Mouse (Mus musculus): Measurements from ENCODE around the gene Dock3.

The Dock3 gene

DNA sequence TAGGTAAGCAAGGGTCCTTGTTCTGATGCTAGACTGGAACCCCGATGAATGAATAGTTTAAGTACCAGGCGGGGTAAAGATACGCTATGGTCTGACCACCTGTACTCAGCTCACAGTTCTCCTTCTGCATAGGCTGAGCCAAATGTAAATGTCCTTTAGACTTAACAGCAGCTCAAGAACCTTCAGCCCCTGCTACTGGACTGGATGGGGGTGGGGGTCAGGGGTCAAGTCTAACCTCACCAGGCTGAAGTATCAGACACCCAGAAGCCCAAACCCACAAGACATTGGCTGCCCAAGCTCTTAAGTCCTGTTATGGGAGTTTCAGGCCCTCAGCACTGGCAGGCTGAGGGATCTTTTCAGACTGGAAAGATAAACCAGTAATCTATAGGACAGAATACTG lies 343.4 kb downstream of the Dock3 start:
- DNase-seq (ENCODE audit: low spot score in 2 of 2), result peak in 1 of 2 experiments; percentile 33

DNA sequence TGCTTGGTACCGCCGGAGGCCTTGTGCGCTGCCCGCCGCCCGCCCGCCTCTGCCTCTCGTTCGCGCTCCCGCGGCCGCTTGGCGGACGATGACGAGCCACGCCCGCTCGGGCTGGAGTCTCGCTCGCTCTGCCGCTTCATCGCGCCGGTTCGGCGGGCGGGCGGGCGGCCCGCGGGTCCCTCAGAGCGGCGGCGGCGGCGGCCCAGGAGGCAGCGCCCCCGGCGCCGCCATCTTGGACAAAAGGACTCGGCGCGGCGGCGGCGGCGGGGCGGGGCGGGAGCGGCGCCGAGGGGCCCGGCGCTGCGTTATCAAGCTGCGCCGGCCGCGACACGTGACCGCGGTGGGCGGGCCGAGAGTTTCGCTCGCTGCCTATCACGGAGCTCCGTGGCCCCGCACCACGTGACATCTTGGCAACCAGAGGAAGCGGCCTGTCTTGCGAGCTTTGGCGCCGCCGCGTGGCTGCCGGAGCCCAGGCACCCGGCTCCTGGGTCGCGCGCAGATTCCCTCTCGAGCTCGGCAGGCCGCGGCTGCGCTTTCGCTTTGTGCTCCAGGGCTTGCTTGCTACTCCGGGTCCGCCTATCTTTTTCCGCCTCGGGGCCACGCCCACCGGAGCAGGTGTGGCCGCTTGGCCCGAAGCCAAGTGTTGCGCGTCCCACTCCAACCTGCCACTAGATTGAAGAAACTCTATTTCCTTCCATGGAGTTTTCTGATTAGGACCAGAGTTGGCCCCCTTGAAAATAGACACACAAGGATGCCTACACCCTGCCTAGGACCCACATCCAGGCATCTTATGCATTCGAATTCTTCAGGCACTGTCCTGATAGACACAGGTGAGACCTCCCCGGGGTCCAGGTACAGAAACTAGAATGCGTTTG lies 344.6 kb downstream of the Dock3 start, which contains the start of gene Rbm15b:
Gene Rbm15b (minus strand): TSS at position 601 of the 875 bp plus-strand sequence.
- DNase-seq (ENCODE audit: low spot score in 2 of 2), result peak; percentile 99

DNA sequence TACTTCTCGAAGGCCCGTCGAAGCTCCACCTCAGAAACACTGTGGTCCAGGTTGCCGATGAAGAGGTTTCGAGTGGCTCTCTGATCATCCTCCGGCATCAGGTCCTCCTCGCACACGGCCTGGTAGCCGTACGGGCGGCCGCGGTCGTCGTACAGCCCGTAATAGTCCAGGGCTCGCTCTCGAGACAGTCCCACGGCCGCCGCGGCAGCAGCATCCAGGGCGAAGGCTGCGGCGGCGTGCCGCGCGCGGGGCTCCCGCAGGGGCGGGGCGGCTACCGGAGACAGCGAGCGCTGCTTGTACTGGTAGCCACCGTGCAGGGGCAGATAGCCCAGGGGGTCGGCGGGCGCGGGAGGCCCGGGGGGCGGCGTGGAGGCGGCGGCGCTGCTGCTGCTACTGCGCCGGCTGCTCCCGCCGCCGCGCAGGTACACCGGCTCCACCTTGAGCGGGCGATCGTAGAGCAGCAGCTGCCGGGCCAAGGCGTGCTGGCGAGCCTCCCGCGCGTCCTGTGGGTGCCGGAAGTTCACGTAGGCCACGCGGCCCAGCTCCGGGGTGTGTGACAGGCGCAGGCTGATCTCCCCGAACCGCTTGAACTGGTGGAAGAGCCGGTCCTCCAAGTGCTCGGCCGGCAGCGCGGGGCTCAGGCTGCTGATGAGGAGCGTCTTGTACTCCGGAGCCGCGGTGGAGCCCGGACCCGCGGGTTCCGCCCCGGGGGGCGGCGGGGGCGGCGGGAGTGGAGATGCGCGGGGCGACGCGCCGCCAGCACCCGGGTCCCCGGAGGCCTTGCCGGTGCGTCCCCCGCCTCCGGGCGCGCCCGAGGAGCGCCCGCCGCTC lies 345.6 kb downstream of the Dock3 start:
- DNase-seq (ENCODE audit: low spot score in 2 of 2), result peak; percentile 65

DNA sequence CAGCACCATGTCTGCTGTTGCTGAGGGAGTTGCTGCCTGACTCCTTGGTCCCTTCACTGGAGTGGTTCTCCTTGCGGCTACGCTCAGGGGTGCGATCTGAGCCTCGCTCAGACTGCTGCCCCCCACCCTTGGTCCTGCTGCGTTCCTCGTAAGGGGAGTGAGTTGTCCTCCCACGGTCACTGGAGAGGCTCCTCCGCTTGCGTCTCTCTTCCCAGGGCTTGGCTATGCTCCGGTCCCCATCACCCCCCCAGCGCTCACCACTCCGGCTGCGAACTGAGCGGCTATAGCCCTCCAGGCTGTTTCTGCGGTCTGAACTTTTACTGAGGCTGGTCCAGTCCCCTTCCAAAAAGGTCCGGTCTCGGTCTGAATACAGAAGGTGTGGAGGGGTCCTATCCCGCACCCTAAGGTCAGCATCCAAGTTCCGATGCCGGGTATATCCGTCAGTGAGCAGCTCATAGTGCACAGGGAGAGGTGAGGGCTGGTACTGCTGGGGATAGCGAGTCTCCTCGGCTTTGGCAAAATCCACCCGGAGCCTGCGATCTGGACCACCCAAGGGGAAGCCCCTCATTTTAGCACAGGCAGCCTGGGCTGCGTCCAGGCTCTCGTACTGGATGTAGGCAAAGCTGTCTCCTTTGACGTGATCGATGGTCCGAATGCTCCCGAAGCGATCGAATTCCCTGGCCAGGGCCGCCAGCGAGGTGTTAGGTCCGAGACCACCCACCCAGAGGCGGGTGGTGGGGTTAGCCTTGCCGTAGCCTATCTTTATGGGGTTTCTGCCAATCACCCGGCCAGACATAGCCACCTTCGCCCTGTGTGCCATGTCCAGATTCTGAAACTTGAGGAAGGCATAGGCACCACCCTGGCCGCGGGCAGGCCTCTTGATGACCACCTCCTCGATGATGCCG lies 346.5 kb downstream of the Dock3 start:
- no peak for DNase-seq (ENCODE audit: low spot score in 2 of 2)

DNA sequence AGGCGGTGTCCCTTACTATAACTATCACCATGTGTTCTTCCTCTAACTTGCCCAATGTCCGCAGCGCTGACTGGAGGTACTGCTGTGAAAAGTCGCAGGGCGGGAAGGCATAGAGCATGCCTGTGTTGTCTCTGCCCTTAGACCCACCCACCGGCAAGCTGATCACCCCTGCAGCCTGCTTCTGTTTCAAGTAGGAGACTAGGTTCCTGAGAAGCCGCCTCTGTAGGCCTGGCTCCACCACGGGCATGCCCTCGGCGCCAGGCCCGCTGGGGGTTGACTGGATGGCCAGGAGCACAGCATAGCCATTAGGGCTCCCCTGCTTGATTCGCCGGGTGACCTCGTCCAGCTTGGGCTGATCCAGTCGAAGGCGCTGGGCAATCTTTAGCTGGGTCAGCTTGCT lies 347.4 kb downstream of the Dock3 start:
- DNase-seq (ENCODE audit: low spot score in 2 of 2), result no peak

DNA sequence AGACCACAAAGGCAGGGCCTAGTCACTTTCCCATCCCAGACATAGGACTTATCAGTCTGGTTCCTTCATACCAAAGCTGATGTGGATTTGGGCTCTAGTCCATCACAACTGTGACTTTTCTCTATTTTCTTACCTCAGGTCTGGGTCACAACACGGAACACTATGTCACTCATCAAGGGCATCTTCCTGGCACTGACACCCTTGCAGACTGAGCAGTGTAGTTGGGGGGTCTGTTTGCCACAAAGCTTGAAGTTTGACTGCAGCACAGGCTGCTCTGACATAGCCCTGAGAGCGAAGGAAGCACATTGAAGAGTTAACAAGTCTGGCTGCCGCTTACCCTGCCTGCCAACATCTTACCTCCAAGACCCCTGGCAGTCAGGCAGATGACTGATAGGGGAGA lies 348.6 kb downstream of the Dock3 start:
- DNase-seq (ENCODE audit: low spot score in 2 of 2), result no peak

DNA sequence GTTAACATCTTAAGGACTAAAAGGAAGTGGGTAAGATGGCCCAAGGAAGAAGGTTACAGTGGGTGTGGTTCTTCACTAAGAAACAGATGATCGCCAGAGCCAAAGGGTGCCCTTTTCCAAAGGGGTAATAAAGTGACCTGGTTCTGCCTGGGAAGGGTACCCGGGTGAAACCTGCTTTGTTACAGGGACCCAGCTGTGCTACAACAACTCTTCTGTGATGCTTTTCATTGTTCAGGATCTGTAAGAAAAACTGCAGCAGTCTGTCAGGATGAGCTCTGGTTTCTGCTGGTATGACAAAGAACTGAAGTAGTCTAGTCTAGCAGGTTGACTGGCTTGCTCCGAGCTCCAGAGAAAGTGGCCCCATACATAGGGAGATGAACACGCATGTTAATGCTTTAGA lies 349.5 kb downstream of the Dock3 start:
- DNase-seq (ENCODE audit: low spot score in 2 of 2), result no peak

DNA sequence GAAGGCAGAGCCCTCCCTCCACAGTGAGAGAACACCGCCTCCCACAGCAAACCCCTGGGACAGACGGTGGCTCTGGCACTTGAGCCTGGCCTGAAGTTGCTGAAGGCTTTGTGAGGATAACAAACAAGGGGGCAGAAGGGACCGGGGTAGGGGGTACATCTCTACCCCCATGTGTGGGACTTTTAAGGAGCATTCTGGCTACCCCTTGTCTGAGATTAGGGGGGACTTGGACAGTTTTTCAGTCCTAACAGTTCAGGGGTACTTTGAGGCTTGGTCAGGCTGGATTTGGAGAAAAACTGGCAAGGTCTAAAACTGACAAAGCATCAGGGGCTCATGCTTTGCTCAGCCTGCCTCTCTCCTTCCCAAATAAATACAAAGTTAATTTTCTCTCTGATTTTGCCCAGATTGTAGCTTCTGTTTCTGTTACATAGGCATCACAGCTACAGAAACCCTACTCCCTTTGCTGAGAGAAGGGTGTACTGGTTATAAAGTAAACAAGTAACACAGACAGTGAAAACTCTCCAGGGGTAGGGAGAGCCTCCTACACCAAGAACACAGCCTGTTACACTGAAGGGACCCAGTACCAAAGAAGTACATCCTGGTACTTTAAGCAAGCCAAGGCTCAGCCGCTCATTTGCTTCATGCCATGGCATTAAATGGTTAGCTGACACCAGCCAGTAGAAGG lies 350.5 kb downstream of the Dock3 start:
- DNase-seq (ENCODE audit: low spot score in 2 of 2), result no peak

DNA sequence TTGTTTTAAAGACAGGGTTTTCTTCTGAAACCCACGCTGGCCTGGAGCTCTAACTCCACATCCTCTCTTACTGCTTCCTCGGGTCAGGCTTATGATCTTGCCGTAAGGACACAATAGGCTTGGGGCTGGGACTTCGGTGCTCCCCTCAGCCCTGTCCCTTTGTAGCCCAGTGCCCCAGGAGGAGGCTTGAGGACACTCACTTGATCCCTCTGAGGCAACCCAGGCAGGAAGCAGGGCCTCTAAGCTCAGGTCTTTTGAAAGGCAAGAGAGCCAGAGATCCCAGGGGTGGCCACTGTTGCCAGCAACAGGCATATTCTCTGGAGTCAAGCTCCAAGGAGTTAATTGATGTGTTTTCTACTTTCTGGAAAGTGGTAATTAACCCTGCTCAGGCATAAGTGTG lies 352.2 kb downstream of the Dock3 start:
- no peak for DNase-seq (ENCODE audit: low spot score in 2 of 2)

DNA sequence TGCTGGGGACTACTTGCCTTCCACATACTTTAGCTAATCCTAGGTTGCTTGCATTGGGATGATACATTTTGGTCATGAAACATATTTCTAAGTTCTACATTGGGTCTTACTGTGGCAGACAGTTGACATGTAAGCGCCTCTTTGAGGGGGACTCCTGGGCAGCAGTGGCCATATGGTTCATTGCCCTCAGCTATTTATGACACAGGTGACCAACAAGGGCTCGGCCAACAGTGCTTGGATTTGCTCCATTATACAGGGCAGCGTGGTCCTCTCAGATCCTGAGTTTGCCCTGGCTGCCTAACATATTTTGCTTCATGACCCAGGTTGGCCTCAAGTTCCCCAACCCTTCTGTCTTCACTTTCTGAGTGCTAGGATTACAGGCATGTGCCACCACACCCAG lies 355.0 kb downstream of the Dock3 start:
- no peak for DNase-seq (ENCODE audit: low spot score in 2 of 2)

DNA sequence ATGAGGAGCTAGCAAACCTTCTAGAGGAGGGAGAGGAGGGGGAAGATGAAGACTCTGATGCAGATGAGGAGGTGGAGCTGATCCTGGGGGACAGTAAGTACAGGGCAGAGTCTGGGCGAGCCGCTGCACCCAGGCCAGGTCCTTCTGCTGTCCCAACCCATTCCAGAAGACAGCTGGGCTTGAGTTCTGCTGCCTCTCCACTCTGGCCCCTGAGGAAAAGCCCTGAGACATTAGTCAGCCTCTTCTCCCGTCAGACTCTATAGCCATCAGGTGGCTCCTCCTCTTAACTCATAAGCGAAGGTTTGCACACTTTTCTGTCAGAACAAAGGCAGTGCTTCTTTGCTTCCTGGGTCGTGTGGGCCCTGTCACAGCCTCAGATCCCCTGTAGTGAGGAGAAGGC lies 357.5 kb downstream of the Dock3 start:
- no peak for DNase-seq (ENCODE audit: low spot score in 2 of 2)

DNA sequence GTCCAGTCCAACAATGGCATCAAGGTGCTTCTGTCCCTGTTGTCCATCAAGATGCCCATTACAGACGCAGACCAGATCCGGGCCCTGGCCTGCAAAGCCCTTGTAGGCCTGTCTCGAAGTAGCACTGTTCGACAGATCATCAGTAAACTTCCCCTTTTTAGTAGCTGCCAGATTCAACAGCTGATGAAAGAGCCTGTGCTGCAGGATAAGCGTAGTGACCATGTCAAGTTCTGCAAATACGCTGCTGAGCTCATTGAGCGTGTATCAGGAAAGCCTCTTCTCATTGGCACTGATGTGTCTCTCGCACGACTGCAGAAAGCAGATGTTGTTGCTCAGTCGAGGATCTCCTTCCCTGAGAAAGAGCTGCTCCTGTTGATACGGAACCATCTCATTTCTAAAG lies 373.7 kb downstream of the Dock3 start:
- DNase-seq (ENCODE audit: low spot score in 2 of 2), result no peak

DNA sequence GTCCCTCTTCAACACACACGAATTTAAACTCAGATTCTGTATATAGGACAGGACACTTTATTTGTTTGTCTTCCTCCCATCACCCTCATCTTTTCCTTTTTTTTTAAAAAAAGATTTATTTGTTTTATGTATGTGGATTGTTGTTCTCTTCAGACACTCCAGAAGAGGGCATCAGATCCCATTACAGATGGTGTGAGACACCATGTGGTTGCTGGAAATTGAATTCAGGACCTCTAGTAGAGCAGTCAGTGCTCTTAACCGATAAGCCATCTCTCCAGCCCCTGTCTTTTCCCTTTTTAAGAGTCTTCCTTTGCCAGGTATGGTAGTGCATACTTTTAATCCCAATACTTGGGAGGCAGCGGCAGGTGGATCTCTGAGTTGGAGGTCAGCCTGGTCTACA lies 375.0 kb downstream of the Dock3 start:
- DNase-seq (ENCODE audit: low spot score in 2 of 2), result no peak
